Mouse (Mus musculus) forebrain, embryonic 13.5 days (tissue): ENCODE measurements around the gene Syt10. TPM values are rescaled to one million over a fixed set of nuclear protein-coding genes. Genes with fewer than 3 reads are reported as not detected.
A peak's percentile ranks its signal among the peaks of the same experiment; 100 is the strongest.
"Not testable (repeated sequence)": the region's sequence is repeated elsewhere in the genome, so short reads cannot be mapped to it uniquely, and the experiment has no call there.

ENCODE experiments used
- ATAC-seq: fragments of 200-750 bp; cut with Nextera tagmentation; 2 replicates; pipeline ENCODE4 v1.8.0; 2017
- H3K27ac ChIP-seq: fragments of 300-500 bp; sonication (generic); 2 replicates; pipeline ENCODE4 v1.5.1; 2015; ENCODE audit warnings: inconsistent platforms, mild to moderate bottlenecking, moderate library complexity
- H3K27me3 ChIP-seq: fragments of 300-500 bp; sonication (generic); 2 replicates; pipeline ENCODE4 v1.6.1; 2015; ENCODE audit warnings: mild to moderate bottlenecking, inconsistent platforms
- H3K36me3 ChIP-seq: fragments of 300-500 bp; sonication (generic); 2 replicates; pipeline ENCODE4 v1.6.1; 2015; ENCODE audit warnings: mild to moderate bottlenecking, inconsistent platforms; ENCODE audit not compliant: poor library complexity, severe bottlenecking
- H3K4me1 ChIP-seq: fragments of 300-500 bp; sonication (generic); 2 replicates; pipeline ENCODE4 v1.6.1; 2015; ENCODE audit warnings: inconsistent platforms
- H3K4me2 ChIP-seq: fragments of 300-500 bp; sonication (generic); 2 replicates; pipeline ENCODE4 v1.6.1; 2015; ENCODE audit warnings: inconsistent platforms, mild to moderate bottlenecking, moderate library complexity
- H3K4me3 ChIP-seq: fragments of 300-500 bp; sonication (generic); 2 replicates; pipeline ENCODE4 v1.5.1; 2015; ENCODE audit warnings: mild to moderate bottlenecking, inconsistent platforms
- H3K9ac ChIP-seq: fragments of 300-500 bp; sonication (generic); 2 replicates; pipeline ENCODE4 v1.6.1; 2015; ENCODE audit warnings: mild to moderate bottlenecking, inconsistent platforms
- H3K9me3 ChIP-seq: fragments of 300-500 bp; sonication (generic); replicated peaks from 2 replicates; pipeline ENCODE4 v1.6.1; 2016; ENCODE audit warnings: inconsistent platforms
- WGBS: fragments of 180-500 bp; shearing (Covaris S2); methylation state at CpG from one replicate; pipeline ENCODE4 v1.1.7; 2015; 5-methylcytosine and 5-hydroxymethylcytosine counted together
- microRNA-seq: library from miRNA; unstranded; fragments of <30 nt; microRNA quantifications from one replicate; pipeline ENCODE4, GENCODE M21; 2016
- polyA plus RNA-seq: library from polyadenylated mRNA; unstranded; fragments of >200 nt; fragmentation: Nextera tagmentation; extraction: Ambion mirVana; gene quantifications from 2 replicates; pipeline ENCODE4 v1.2.1, GENCODE M21; 2015

The Syt10 gene
- 0.43 and 0.77 TPM in 2 replicates for polyA plus RNA-seq

DNA sequence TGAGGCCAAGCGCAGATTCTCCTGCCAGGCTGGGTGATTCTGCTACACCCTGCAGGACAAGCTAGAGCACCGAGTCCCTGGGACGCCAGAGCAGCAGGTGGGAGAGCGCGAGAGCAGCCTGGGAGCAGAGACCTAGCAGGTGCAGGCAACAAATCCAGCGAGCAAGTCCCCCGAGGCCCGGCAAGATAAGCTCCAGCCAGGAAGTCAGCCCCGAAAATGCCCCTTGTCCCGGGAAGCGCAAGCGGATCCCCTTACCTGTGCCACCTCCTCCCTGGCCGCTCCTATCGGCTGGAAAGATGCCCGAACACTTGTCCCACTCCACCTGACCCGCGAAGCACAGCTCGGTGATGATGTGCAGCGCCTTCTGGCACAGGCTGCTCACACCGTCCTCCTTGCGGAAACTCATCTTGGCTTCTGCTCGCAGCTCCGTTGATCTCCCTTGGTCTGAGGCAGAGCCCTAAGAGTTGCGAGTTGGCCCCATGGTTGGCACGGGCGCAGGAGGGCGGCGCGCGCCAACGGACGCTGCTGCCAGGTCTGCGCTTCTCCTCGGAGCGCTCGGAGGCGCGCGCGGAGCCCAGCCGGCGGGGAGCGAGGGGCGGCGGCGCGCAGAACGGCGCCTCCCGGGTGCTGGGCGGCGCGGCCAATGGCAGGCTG, at the start of gene Syt10:
Gene Syt10 (minus strand): TSS at position 497 of the 654 bp plus-strand sequence.
- peak within 1 kb of the TSS; percentile 88 for H3K4me2 ChIP-seq
- peak within 1 kb of the TSS; percentile 59 for H3K9ac ChIP-seq
- H3K4me3 ChIP-seq: peak within 1 kb of the TSS; percentile 49
- H3K27me3 ChIP-seq: peaks cover 25% of the 10 kb centered on the region
- no peaks in the 10 kb centered on the region for H3K9me3 ChIP-seq
- ATAC-seq: peak; percentile 94
- H3K36me3 ChIP-seq: no peaks in the 10 kb centered on the region
- WGBS: 1% methylated on average over 40 of the region's 53 CpGs
- H3K4me1 ChIP-seq: peaks cover 9% of the 10 kb centered on the region
- H3K27ac ChIP-seq: no peak within 1 kb of the TSS

DNA sequence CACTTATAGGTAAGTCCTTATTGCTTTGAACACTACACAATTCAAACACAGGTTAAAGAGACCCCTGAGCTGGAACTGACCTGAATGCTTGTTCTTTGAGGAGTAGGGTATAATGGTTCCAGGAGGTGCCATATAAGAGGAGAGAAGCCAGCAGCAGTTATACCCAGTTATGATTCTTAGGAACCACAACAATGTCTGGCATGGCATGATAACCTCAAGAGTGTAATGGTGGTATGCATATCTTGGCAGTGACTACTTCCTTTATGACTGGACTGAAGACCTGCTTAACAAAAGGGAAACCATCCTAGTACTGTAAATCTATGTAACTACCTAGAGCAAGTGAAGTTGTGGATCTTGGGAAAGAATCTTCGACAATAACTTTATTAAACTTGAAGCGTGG, 42.1 kb upstream of the Syt10 start:
- ATAC-seq: no peak
- H3K4me2 ChIP-seq: no peak overlapping the region
- H3K36me3 ChIP-seq: no peaks in the 10 kb centered on the region
- 94% methylated on average over 2 of the region's 2 CpGs for WGBS
- H3K4me1 ChIP-seq: no peaks in the 10 kb centered on the region
- no peaks in the 10 kb centered on the region for H3K27me3 ChIP-seq
- no peaks in the 10 kb centered on the region; the same call in 1 of the 2 replicates for H3K9me3 ChIP-seq
- H3K27ac ChIP-seq: no peak overlapping the region
- H3K4me3 ChIP-seq: no peak overlapping the region
- no peak overlapping the region for H3K9ac ChIP-seq

GRCm38 (mm10) chr15:89878981-89879380, 37.3 kb upstream of the Syt10 start:
- 71% methylated on average over 2 of the region's 2 CpGs for WGBS
- no peak for ATAC-seq

GRCm38 (mm10) chr15:89816098-89816497, 25.6 kb downstream of the Syt10 start:
- Histone ChIP-seq H3K36me3 (no peaks in the 10 kb centered on the region), H3K9ac (no peak overlapping the region), H3K4me2 (peak overlapping the region; percentile 38), H3K9me3 (no peaks in the 10 kb centered on the region), H3K27me3 (no peaks in the 10 kb centered on the region), H3K4me1 (peaks cover 12% of the 10 kb centered on the region), H3K27ac (no peak overlapping the region), H3K4me3 (no peak overlapping the region)
- 6% methylated on average over 10 of the region's 10 CpGs for WGBS
- ATAC-seq: peak; percentile 80; the same call in 1 of the 2 replicates

More at GRCm38 (mm10) chr15:89878981-89879380, 37.3 kb upstream of the Syt10 start:
- no peaks in the 10 kb centered on the region for H3K36me3 ChIP-seq
- no peaks in the 10 kb centered on the region for H3K4me1 ChIP-seq
- H3K9ac ChIP-seq: no peak overlapping the region
- no peaks in the 10 kb centered on the region for H3K27me3 ChIP-seq
- H3K9me3 ChIP-seq: no peaks in the 10 kb centered on the region; the same call in 1 of the 2 replicates
- H3K4me2 ChIP-seq: no peak overlapping the region
- no peak overlapping the region for H3K27ac ChIP-seq
- no peak overlapping the region for H3K4me3 ChIP-seq

DNA sequence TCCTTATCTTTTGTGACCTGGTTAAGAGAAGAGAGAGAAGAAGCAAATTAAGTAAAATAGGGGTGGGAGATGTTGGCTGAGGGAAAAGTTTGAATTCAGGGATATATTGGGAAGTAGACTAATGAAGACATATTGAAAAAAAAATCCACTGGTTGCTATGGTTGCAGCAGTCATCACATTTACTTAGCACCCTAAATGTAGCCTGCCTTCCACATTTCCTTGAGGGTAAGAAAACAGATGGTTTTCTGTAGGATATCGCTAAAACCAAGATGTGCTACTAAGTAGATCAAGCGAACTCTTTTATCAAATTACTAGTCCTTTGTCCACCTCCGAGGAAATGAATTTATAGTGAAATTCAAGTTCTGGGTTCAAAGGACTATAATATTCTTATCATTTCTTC, 37.2 kb downstream of the Syt10 start:
- WGBS: 85% methylated on average over 3 of the region's 3 CpGs
- H3K27ac ChIP-seq: no peak overlapping the region
- H3K4me1 ChIP-seq: no peaks in the 10 kb centered on the region
- no peaks in the 10 kb centered on the region for H3K36me3 ChIP-seq
- no peak overlapping the region for H3K4me2 ChIP-seq
- H3K27me3 ChIP-seq: no peaks in the 10 kb centered on the region
- no peak overlapping the region for H3K9ac ChIP-seq
- H3K4me3 ChIP-seq: no peak overlapping the region
- no peak for ATAC-seq
- no peaks in the 10 kb centered on the region for H3K9me3 ChIP-seq

- Histone ChIP-seq H3K9ac (no peak overlapping the region), H3K27ac (no peak overlapping the region), H3K4me2 (no peak overlapping the region), H3K4me3 (no peak overlapping the region), H3K36me3 (no peaks in the 10 kb centered on the region), H3K9me3 (no peaks in the 10 kb centered on the region), H3K4me1 (no peaks in the 10 kb centered on the region), H3K27me3 (no peaks in the 10 kb centered on the region)
- WGBS: 80% methylated on average over 9 of the region's 9 CpGs
- no peak for ATAC-seq
These were observed 61.7 kb downstream of the Syt10 start for GRCm38 (mm10) chr15:89779928-89780327.

GRCm38 (mm10) chr15:89766016-89766415, 75.6 kb downstream of the Syt10 start:
- not testable (repeated sequence) for H3K36me3 ChIP-seq, H3K27me3 ChIP-seq, H3K9me3 ChIP-seq, H3K4me3 ChIP-seq, H3K4me1 ChIP-seq, H3K4me2 ChIP-seq, H3K27ac ChIP-seq, H3K9ac ChIP-seq, ATAC-seq
- 94% methylated on average over 11 of the region's 13 CpGs for WGBS

DNA sequence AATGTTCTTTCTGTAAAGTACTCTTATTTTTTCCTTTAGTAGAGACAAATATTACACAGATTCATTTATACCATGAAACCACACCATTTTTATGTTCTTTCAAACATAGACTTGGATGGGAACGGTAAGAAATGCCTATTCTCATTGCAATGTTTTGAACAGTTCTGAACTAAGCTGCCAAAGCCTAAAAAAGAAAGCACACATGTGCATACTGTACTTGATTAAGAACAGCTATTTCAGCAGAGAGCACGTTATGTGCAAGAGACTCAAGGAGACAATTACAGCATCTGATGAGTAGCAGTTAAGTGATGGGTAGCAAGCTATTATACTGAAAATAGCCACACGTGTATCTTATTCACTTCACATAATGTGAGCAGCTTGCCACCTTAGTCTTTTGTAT, 108.0 kb downstream of the Syt10 start:
- H3K4me3 ChIP-seq: no peak overlapping the region
- H3K9me3 ChIP-seq: no peaks in the 10 kb centered on the region
- H3K4me1 ChIP-seq: no peaks in the 10 kb centered on the region
- no peak overlapping the region for H3K27ac ChIP-seq
- H3K4me2 ChIP-seq: no peak overlapping the region
- 67% methylated on average over 3 of the region's 3 CpGs for WGBS
- no peaks in the 10 kb centered on the region for H3K27me3 ChIP-seq
- H3K9ac ChIP-seq: no peak overlapping the region
- H3K36me3 ChIP-seq: no peaks in the 10 kb centered on the region
- ATAC-seq: no peak

Small RNA genes lying within 50 kb of the gene (microRNA-seq; reads per million reads assigned to microRNA genes)
- gene Gm24643: not detected

Other genes starting within 250 kb of the Syt10 start
- 55.1 and 56.4 TPM in 2 replicates for gene Rabl2, start 249.9 kb downstream of the Syt10 start, polyA plus RNA-seq